Mouse (Mus musculus) ES-Bruce4 (cell line): ENCODE measurements around the gene 9530053A07Rik.

Experiments
- CTCF ChIP-seq: IDR thresholded peaks from one replicate; pipeline ENCODE4 v1.8.1; 2011; ENCODE audit warnings: low read depth, low read length
- EP300 ChIP-seq: IDR thresholded peaks from 2 replicates; pipeline ENCODE4 v1.6.1; 2011; ENCODE audit warnings: low read depth, low read length; ENCODE audit not compliant: insufficient read depth
- POLR2A ChIP-seq: IDR thresholded peaks from one replicate; pipeline ENCODE4 v1.8.1; 2011; ENCODE audit warnings: low read length; ENCODE audit not compliant: insufficient read depth

DNA sequence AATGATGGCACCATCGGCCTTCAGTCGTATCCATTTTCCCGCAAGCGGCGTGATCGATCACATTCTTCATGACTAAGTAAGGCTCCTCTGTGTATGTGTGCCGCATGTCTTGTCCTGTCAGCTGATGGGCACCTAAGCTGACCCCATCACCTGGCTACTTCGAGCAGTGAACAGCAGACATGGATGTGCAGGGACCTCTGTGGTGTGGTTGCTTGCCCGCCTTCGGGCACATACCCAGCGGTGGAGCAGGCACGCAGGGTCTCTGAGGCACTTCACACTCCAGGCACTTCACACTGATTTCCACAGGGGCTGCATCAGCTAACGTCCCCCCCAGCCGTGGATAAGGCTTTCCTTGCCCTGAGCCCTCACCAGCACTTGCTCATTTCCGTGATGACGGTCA, 30.2 kb upstream of the 9530053A07Rik start:
- TF ChIP-seq POLR2A (no peak), CTCF (no peak), EP300 (no peak)
